8 mouse cellular contexts compared by ENCODE assay signal in the genomic region with DNA sequence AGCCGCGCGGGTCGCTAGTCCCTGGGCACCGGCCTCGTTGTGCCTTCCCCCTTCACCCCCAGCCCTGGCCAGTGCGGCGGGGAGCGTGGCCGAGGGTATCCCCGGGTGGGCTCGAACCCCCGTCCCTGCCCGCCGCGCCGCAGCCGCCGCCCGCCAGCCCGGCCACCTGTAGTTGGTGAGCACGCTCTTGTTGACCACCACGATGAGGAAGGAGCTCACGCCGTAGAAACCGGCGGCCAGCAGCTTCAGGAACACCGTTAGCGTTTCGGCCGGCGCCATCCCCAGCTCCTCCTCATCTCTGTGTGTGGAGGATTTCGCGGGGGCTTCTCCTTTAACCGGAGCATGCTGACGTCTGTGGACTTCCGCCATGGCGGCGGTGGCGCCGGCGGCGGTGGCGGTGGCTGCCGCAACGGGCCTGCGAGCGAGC. TPM values are rescaled to one million over a fixed set of nuclear protein-coding genes. Genes with fewer than 3 reads are reported as not detected.
DNase-seq lines count a peak whose midpoint lies in the region; ATAC-seq lines count a peak whose summit lies in the region.

No protein-coding gene starts in this region.

- peaks cover 20% of the 10 kb centered on the region for H3K4me1 ChIP-seq in hindbrain, embryonic 15.5 days (replicated peaks)

- peak overlapping the region; percentile 63 for H3K4me2 ChIP-seq in hindbrain, embryonic 15.5 days

- under 1% methylated on average over 45 of the region's 48 CpGs for WGBS in hindbrain, embryonic 15.5 days
- 0% methylated on average over 33 of the region's 48 CpGs for WGBS in macrophage (ENCODE audit: missing documents)

- H3K79me2 ChIP-seq in macrophage (ENCODE audit: inconsistent target) = no peaks in the 10 kb centered on the region

- peak; percentile 87 for ATAC-seq in hindbrain, embryonic 15.5 days (ENCODE audit: low FRiP score, low read depth)

- peak; percentile 61 for DNase-seq in Muller cell, postnatal 12 days (ENCODE audit: inconsistent ontology term)
- peak; percentile 76 to 79 for DNase-seq in cerebellum, postnatal 36 days
- DNase-seq in frontal cortex, postnatal 36 days (ENCODE audit: low spot score in 2 of 2) = peak; percentile 77 to 78
- peak; percentile 62 to 81 for DNase-seq in left cerebral cortex, adult 18-20 months (ENCODE audit: low spot score in 2 of 2)
- DNase-seq in retina, postnatal 7 days (ENCODE audit: low read depth, low spot score) = peak; percentile 53
- DNase-seq in thymus, postnatal 4 days = peak; percentile 83

- no peaks in the 10 kb centered on the region for H3K9me3 ChIP-seq in hindbrain, embryonic 15.5 days

- peaks cover 7% of the 10 kb centered on the region for H3K36me3 ChIP-seq in hindbrain, embryonic 15.5 days
- peaks cover 4% of the 10 kb centered on the region; the same call in 1 of the 2 replicates for H3K36me3 ChIP-seq in macrophage (ENCODE audit: inconsistent target)

- H3K27me3 ChIP-seq in hindbrain, embryonic 15.5 days = no peaks in the 10 kb centered on the region

- peak overlapping the region; percentile 83 for H3K4me3 ChIP-seq in hindbrain, embryonic 15.5 days
- H3K4me3 ChIP-seq in macrophage (ENCODE audit: inconsistent target) = peak overlapping the region; percentile 32; the same call in 1 of the 2 replicates

- peak overlapping the region; percentile 95 for H3K9ac ChIP-seq in hindbrain, embryonic 15.5 days

- peak overlapping the region; percentile 99 for H3K27ac ChIP-seq in hindbrain, embryonic 15.5 days (replicated peaks)
- no peak overlapping the region for H3K27ac ChIP-seq in macrophage

RNA-seq across cellular contexts. Expression of a gene that starts 0.5 kb away (rescaled TPM):
- polyA plus RNA-seq in hindbrain, embryonic 15.5 days (2015; fragmentation: Nextera tagmentation; extraction: Ambion mirVana) = 7.0 and 7.9 TPM in 2 replicates
- total RNA-seq in left cerebral cortex, adult 18-20 months (2021) = 10 to 100 TPM in 1 of 2 experiments, 1 to 10 TPM in 1; 8.9 to 13.6 TPM
- total RNA-seq in macrophage (2018; cell fraction: chromatin; rRNA removed) = 10 to 100 TPM; 11.3 to 36.1 (median 20.2) TPM
- 10 to 100 TPM in 5 of 26 experiments, 1 to 10 TPM in 21; 6.9 to 11.0 (median 9.1) TPM for total RNA-seq in macrophage (2018; cell fraction: cytosol; rRNA removed)
- 10 to 100 TPM; 11.0 to 29.8 (median 16.7) TPM for total RNA-seq in macrophage (2018; cell fraction: nucleus; rRNA removed)
- polyA plus RNA-seq in macrophage (2018) = 4.3 to 8.3 TPM (median 5.8 TPM) in 3 replicates
